Mouse (Mus musculus) hematopoietic stem cell, adult 5-6 weeks (primary cell): ENCODE measurements at regions not wholly inside any gene's neighbourhood (a gene's known extent, or its start where the extent isn't known, plus 50 kb on each side); places are given as distances from the start of the nearest gene placed in this dataset.
A peak's percentile ranks its signal among the peaks of the same experiment; 100 is the strongest.

Source experiments
- ATAC-seq, 2 experiments: fragments of 125-278 bp in 1 of 2; replicated peaks in 1 of 2; 2 replicates each; pipeline ENCODE4 v1.8.0; 2016 to 2017; ENCODE audit warnings: inconsistent platforms in 2 of 2, mild to moderate bottlenecking in 2 of 2, moderate number of reproducible peaks in 2 of 2, low read depth in 1 of 2, moderate TSS enrichment in 1 of 2; ENCODE audit not compliant: low FRiP score in 2 of 2, poor library complexity in 2 of 2, severe bottlenecking in 2 of 2, insufficient read depth in 1 of 2, low TSS enrichment in 1 of 2

GRCm38 (mm10) chr12:77076678-77077077 lies 114.7 kb upstream of the Max start:
- ATAC-seq: no peak

- no peak for ATAC-seq
Measured at GRCm38 (mm10) chr12:77074602-77075001, 112.6 kb upstream of the Max start.

- peak; percentile 29 to 38; a peak in 1 of 4 replicates for ATAC-seq
Measured at GRCm38 (mm10) chr12:77071700-77072099, 109.7 kb upstream of the Max start.

DNA sequence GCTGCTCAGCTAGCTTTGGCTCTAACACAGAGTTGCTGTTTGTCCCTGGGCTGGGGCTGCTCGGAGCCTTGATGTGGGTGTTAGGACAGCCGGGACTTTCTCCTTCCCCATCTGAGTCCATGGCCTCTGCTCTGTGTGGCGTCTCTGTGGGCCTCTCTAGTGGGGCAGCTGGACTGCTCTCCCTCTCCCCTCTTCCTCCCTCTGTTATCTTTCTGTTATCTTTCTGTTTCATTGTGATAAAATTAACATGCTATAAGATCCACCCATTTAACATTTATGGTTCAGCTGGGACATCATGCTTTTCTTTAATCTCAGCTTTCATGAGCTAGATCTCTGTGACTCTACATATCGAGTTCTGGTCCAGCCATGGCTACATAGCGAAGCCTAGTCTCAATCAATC lies 105.9 kb upstream of the Max start:
- ATAC-seq: no peak

DNA sequence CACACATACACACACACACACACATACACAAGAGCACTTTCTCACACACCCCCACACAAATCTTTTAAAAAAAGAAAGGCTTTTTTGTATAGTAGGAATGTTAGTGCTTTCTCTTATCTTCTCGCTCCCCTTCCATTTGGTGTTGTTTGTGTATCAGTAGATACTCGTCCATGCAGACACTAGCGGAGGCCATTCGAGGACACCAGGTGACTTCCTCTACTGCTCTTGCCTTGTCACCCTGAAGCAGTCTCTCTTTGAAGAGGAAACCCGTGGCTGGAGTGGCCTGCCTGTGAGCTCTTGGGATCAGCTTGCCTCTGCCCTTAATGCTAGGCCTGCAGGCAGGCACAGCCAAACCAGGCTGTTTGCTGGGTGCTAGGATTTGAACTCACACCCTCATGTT lies 105.1 kb upstream of the Max start:
- ATAC-seq: peak; percentile 36 to 66; a peak in 3 of 4 replicates

DNA sequence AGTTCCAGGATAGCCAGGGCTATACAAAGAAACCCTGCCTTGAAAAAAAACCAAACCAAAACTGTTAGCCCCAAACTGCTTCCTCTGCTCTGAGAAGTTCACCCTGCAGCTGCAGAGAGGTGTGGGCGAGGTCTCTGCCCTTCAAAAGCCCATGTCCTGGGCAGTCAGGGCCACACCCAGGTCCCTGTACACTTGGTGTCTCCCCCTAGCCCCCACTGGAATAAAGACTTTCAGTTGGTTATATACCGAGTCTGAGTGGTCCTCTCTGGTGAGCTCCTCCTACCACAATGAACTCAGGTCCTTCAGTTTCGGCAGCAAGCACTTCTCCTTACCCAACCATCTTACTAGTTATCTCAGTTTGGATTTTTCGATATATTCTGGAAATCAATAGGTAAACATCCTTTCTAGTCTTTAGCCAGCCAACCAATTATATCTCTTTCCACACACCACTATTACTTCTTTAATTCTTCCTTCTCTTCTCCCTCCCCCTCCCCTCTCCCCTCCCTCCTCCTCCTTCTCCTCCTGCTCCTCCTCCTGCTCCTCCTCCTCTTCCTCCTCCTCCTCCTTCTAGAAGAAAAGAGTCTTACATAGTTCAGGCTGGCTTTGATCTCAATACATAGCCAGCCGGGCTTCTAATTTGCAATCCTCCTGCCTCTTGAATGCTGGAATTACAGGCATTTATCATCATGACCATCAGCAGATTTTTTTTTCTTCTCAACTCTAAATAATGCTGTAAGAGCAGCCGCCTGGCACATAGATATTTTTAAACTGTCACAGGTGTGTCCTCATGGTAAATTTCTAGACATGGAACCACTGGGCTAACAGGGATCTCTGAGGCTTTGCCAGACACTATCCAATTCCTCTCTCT lies 103.9 kb upstream of the Max start:
- no peak; a peak in 1 of 4 replicates for ATAC-seq

DNA sequence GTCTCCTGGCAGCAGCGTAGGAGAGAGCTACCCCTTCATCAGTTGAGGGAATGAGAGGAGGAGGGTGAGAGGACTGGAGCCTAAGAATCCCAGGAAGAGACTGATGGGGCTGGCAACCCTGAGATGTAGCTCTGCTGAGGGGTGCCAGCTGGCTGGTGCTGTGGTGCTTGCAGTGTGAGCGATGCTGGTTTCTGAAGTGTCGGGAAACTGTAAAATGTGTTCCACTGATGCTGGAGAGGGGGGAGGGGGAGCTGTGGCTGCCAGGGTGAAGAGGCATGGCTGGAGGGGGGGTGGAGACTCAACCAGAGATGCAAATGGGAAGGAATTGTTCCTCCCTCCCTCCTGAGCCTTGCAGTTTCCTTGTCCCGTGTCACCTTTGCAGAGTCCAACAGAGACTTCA lies 102.0 kb upstream of the Max start:
- ATAC-seq: no peak

DNA sequence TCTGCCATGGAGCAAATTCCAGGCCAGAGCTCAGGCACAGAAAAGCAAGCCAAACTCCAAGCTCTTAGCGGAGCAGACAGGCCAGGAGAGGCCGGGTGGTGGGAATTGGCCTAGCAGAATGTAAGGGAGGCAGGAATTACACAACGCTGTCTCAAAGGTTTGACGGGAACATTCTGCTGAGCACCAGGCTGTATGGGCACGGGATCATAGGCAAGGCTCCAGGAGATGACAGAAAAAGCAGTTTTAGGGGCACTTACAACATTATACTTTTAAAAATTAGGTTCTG lies 99.5 kb upstream of the Max start:
- ATAC-seq: no peak

DNA sequence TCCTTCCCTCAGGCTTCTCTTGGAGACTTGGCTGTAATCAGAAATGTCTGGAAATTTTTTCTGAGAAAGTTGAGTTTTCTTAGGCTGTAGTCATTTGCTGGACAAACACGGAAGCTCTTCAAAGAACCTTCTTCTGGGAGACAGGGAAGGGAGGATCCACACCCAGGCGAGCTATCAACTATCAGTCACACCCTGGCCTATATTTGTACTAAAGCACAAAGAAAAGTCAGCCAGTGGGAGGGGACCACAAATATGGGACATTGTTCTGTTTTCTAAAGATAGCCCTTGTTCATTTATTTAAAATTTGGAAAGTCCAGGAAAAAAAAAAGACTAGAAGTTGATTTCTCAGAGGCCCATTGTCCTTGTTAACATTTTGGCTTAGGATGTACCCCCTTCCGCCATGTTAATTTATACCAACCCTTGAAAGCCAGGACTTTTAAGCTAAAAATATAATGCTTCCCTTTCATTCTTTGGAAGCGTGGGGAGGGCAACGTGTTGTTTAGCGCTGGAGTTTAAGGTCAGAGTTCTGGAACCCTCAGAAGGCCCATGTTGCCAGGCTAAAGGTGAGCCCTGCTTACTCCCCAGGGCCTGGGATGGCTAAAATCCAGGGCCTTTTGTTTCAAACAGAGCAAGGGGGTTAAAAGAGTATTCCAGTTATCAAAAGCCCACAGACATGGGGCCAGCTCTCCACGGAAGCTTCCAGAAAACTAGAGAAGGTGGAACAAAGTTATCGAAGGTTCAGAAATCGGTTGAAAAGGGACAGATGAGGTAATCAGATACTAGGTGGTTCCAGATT lies 99.0 kb upstream of the Max start:
- no peak for ATAC-seq

DNA sequence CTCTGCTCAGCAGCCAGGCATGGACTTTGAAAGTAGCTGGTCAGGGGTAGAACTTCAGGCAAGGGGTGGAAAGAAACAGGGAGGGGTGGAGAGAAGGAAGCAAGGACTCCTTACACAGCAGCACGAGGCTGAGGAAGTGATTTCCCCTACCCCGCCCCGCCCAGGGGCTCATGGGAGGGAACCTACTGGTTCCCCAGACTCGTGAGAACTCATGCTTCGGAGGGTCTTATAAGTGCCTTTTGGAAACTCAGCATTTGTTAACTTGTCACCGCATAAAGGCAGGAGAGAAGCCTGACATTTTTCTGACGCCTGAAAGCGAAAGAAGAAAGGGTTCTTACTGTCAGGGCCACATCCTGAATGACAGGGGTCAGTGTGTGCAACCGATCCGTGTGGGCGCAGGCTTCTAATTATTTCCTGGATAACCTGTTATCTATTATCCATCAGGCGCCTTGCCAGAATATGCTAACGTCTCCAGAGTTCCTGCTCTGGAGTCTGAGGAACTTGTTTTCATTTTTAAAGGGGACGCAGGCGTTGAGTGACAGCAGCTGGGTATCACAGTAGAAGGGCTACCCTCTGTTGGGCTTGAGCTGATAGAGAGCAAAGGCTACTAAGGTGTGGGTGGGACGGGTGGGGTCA lies 98.2 kb upstream of the Max start:
- ATAC-seq: peak; percentile 47 to 73

DNA sequence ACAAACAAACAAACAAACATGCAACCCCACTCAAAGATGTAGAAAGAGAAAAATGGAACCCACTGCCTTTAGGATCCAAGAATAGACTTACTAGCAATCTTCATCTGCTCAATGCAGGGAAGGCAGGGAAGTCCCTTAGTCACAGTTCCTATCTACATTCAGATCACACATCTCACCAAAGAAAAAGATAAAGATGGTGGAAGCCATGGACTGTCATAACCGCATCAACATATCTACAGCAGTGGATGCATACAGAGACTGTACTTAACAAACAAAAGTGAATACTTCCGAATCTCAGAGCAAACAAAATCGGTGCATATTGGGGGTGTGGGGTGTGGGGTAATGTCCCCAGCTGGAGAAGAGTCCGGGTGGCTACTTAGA lies 97.7 kb upstream of the Max start:
- no peak for ATAC-seq

- no peak for ATAC-seq
Measured at GRCm38 (mm10) chr12:77058596-77059190, 96.7 kb upstream of the Max start.

DNA sequence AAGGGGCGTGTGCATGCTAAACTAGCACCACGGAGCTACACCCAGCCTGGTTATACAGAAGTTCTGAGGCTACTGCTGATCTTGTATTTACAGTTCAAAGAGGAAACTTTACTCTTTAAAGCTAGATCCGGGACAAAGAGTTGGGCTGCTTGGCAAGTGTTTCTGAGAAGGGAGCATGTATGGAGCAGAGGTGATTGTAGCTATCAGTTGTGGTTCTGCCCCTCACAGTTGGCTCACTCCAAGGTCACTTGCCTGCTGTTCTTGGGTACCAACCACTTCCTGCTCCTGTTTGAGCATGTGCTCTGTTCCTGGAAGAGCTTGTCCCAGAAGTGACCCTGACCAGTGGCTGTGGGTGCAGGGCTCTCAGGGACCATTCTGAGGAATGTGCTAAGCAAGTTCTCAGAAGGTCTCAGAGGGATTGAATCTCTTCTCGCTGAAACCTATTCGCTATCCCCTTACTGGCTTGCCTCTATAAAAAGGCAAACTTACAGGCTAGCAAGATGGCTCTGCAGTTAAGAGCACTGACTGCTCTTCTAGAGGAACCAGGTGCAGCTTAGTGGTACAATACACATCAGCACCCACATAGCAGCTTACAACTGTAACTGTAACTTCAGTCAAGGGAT lies 94.9 kb upstream of the Max start:
- peak; percentile 6 to 9; a peak in 1 of 4 replicates for ATAC-seq

GRCm38 (mm10) chr12:77054700-77055099 lies 92.7 kb upstream of the Max start:
- ATAC-seq: no peak

DNA sequence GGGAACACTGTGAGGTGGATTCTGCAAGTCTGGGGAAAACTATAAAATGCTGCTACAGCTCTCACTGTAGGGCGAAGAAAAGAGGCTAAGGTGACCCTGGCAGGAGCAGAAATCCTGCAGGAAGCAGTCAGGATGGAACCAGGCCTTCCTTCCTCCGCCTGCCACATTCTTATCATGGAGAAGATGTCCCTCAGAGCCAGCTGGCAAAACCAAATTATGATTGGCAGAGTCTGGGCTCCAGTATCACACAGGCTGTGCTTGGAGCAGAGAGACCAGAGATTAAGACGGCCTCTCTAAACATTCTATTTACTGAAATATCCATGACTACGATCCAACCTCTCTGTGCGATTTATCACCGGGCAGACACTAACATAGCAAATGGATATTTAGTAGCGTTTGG lies 92.2 kb upstream of the Max start:
- no peak for ATAC-seq

GRCm38 (mm10) chr12:77052853-77053252 lies 90.9 kb upstream of the Max start:
- peak; percentile 78 to 91 for ATAC-seq

GRCm38 (mm10) chr12:77048380-77048779 lies 86.4 kb upstream of the Max start:
- no peak for ATAC-seq

DNA sequence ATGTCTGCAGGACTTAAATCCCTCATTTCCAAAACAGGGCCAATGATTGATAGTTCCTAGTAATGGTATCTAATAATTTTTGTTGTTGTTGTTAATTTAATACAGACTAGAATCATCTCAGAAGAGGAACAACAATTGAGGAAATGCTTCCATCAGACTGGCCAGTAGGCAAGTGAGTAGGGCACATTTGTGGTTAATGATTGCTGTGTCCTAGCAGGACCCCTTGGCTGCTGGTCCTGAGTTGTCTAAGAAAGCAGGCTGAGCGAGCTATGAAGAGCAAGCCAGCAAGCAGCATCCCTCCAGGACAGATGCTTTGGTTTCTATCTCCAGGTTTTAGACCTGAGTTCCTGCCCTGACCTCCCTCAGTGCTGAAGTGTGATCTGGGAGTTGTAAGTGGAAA lies 85.3 kb upstream of the Max start:
- no peak for ATAC-seq
